Comparison of ENCODE assay signal across 19 mouse cellular contexts in genomic region chr3:98282422-98282821, GRCm38 (mm10). TPM values are rescaled to one million over a fixed set of nuclear protein-coding genes. Genes with fewer than 3 reads are reported as not detected.
"Had no signal": no experiment of that assay in that cellular context is flagged by ENCODE, and none has a peak within 500 bp of the region (broad histone marks: within the 10 kb centered on the region; RNA-seq: fewer than 3 reads in every experiment).

No protein-coding gene starts in this region.

- DNase-seq: lung, adult 18-20 months; lung, embryonic 14.5 days; lung, postnatal 10 days; lung, postnatal 4 days; midbrain, embryonic 14.5 days; retina, postnatal 1 day; right cerebral cortex, adult 18-20 months; right cerebral cortex, postnatal 25 days; right cerebral cortex, postnatal 4 days; spleen, adult 18-20 months; thymus, adult 18-20 months; thymus, postnatal 14 days; thymus, postnatal 36 days had no signal

- H3K27me3 ChIP-seq: midbrain, embryonic 12.5 days; neural tube, embryonic 13.5 days; neural tube, embryonic 15.5 days had no signal

- H3K9me3 ChIP-seq: midbrain, embryonic 12.5 days; neural tube, embryonic 13.5 days; neural tube, embryonic 15.5 days had no signal

- ATAC-seq: midbrain, embryonic 16.5 days had no signal

- H3K9ac ChIP-seq: lung, embryonic 14.5 days; midbrain, embryonic 12.5 days; neural tube, embryonic 13.5 days; neural tube, embryonic 15.5 days had no signal

- H3K4me1 ChIP-seq: neural tube, embryonic 13.5 days had no signal

- H3K27ac ChIP-seq: midbrain, embryonic 10.5 days; midbrain, embryonic 12.5 days; neural tube, embryonic 13.5 days; neural tube, embryonic 15.5 days had no signal

- H3K4me3 ChIP-seq: midbrain, embryonic 10.5 days; midbrain, embryonic 12.5 days; myocyte; neural tube, embryonic 13.5 days; neural tube, embryonic 15.5 days had no signal

- H3K36me3 ChIP-seq: midbrain, embryonic 10.5 days; midbrain, embryonic 12.5 days; neural tube, embryonic 13.5 days; neural tube, embryonic 15.5 days had no signal

- H3K4me2 ChIP-seq: lung, embryonic 14.5 days; midbrain, embryonic 12.5 days; neural tube, embryonic 13.5 days; neural tube, embryonic 15.5 days had no signal

RNA-seq across cellular contexts. Expression of gene Hmgcs2, which starts 2.2 kb away (rescaled TPM):
- polyA plus RNA-seq: myocyte had no signal
